Mouse (Mus musculus) lung, embryonic 16.5 days (tissue): ENCODE measurements around the gene Miga2. TPM values are rescaled to one million over a fixed set of nuclear protein-coding genes. Genes with fewer than 3 reads are reported as not detected.

ENCODE experiments used
- ATAC-seq: fragments of 200-750 bp; cut with Nextera tagmentation; 2 replicates; pipeline ENCODE4 v1.8.0; 2017; ENCODE audit warnings: low read depth, mild to moderate bottlenecking, moderate library complexity
- H3K27ac ChIP-seq: fragments of 300-500 bp; sonication (generic); 2 replicates; pipeline ENCODE4 v1.5.1; 2014; ENCODE audit warnings: mild to moderate bottlenecking, control low read depth, low read length
- H3K27me3 ChIP-seq: fragments of 300-500 bp; sonication (generic); 2 replicates; pipeline ENCODE4 v1.6.1; 2014; ENCODE audit warnings: low read depth, low read length, mixed read lengths; ENCODE audit not compliant: control insufficient read depth, insufficient read depth
- H3K36me3 ChIP-seq: fragments of 300-500 bp; sonication (generic); 2 replicates; pipeline ENCODE4 v1.6.1; 2014; ENCODE audit warnings: low read length; ENCODE audit not compliant: control insufficient read depth, insufficient read depth
- H3K4me1 ChIP-seq: fragments of 300-500 bp; sonication (generic); replicated peaks from 2 replicates; pipeline ENCODE4 v1.6.1; 2014; ENCODE audit warnings: low read length, mixed read lengths; ENCODE audit not compliant: control insufficient read depth, insufficient read depth
- H3K4me2 ChIP-seq: fragments of 300-500 bp; sonication (generic); 2 replicates; pipeline ENCODE4 v1.6.1; 2014; ENCODE audit warnings: low read depth, low read length, control low read depth
- H3K4me3 ChIP-seq: fragments of 300-500 bp; sonication (generic); 2 replicates; pipeline ENCODE4 v1.5.1; 2014; ENCODE audit warnings: mild to moderate bottlenecking, low read length, control low read depth
- H3K9ac ChIP-seq: fragments of 300-500 bp; sonication (generic); 2 replicates; pipeline ENCODE4 v1.6.1; 2014; ENCODE audit warnings: low read length, control low read depth
- H3K9me3 ChIP-seq: fragments of 300-500 bp; sonication (generic); 2 replicates; pipeline ENCODE4 v1.6.1; 2016; ENCODE audit warnings: low read length; ENCODE audit not compliant: control insufficient read depth
- WGBS: fragments of 180-500 bp; shearing (Covaris S2); extraction: QIAGEN DNeasy Blood & Tissue Kit; methylation state at CpG from one replicate; pipeline ENCODE4 v1.1.7; 2014; 5-methylcytosine and 5-hydroxymethylcytosine counted together
- polyA plus RNA-seq: library from polyadenylated mRNA; unstranded; fragments of >200 nt; fragmentation: Nextera tagmentation; extraction: Ambion mirVana; gene quantifications from 2 replicates; pipeline ENCODE4 v1.2.1, GENCODE M21; 2015

Gene Miga2
- polyA plus RNA-seq, 1 experiment from 2014 or later = 24.8 TPM

- Histone ChIP-seq H3K9me3 (0 out of 2 replicates have a peak, but pooled peaks cover 3% of the 10 kb centered on the region), H3K27ac (no peak overlapping the region), H3K9ac (no peak overlapping the region), H3K36me3 (peaks cover 9% of the 10 kb centered on the region), H3K4me3 (no peak overlapping the region), H3K4me2 (no peak overlapping the region), H3K27me3 (no peaks in the 10 kb centered on the region), H3K4me1 (no peaks in the 10 kb centered on the region)
- no peak for ATAC-seq
- WGBS = 71% methylated on average over 9 of the region's 9 CpGs
These were observed 22.9 kb downstream of the Miga2 start for GRCm38 (mm10) chr2:30386913-30387312.

GRCm38 (mm10) chr2:30389000-30389399 lies 25.0 kb downstream of the Miga2 start:
- Histone ChIP-seq H3K9ac (no peak overlapping the region), H3K4me1 (peaks cover 8% of the 10 kb centered on the region), H3K27ac (no peak overlapping the region), H3K4me3 (no peak overlapping the region), H3K4me2 (no peak overlapping the region), H3K9me3 (0 out of 2 replicates have a peak, but pooled peaks cover 3% of the 10 kb centered on the region), H3K36me3 (peaks cover 2% of the 10 kb centered on the region; the same call in 1 of the 2 replicates), H3K27me3 (no peaks in the 10 kb centered on the region)
- ATAC-seq = no peak
- WGBS = 86% methylated on average over 2 of the region's 2 CpGs

- H3K27ac ChIP-seq = peak within 1 kb of the TSS; percentile 97
- peaks cover 8% of the 10 kb centered on the region for H3K4me1 ChIP-seq
- H3K9me3 ChIP-seq = 0 out of 2 replicates have a peak, but pooled peaks cover 3% of the 10 kb centered on the region
- H3K9ac ChIP-seq = peak within 1 kb of the TSS; percentile 88
- H3K36me3 ChIP-seq = peaks cover 15% of the 10 kb centered on the region
- 0% methylated on average over 40 of the region's 40 CpGs for WGBS
- ATAC-seq = peak; percentile 95
- H3K4me2 ChIP-seq = peak within 1 kb of the TSS; percentile 91
- H3K27me3 ChIP-seq = no peaks in the 10 kb centered on the region
- H3K4me3 ChIP-seq = peak within 1 kb of the TSS; percentile 71
These were observed 28.1 kb downstream of the Miga2 start, which contains the start of gene Dolpp1 for GRCm38 (mm10) chr2:30392114-30392576. Gene Dolpp1 (plus strand): TSS chr2:30392254.

- WGBS = under 1% methylated on average over 49 of the region's 54 CpGs
- no peaks in the 10 kb centered on the region for H3K27me3 ChIP-seq
These were observed 28.7 kb downstream of the Miga2 start for GRCm38 (mm10) chr2:30392577-30393369.

GRCm38 (mm10) chr2:30393370-30393656 lies 29.3 kb downstream of the Miga2 start:
- ATAC-seq = no peak
- H3K27me3 ChIP-seq = no peaks in the 10 kb centered on the region
- peak overlapping the region; percentile 97 for H3K27ac ChIP-seq
- H3K4me1 ChIP-seq = peaks cover 10% of the 10 kb centered on the region
- H3K36me3 ChIP-seq = peaks cover 26% of the 10 kb centered on the region
- H3K4me2 ChIP-seq = peak overlapping the region; percentile 91
- peak overlapping the region; percentile 71 for H3K4me3 ChIP-seq
- 47% methylated on average over 1 of the region's 1 CpGs for WGBS
- 0 out of 2 replicates have a peak, but pooled peaks cover 3% of the 10 kb centered on the region for H3K9me3 ChIP-seq
- H3K9ac ChIP-seq = peak overlapping the region; percentile 88

More at GRCm38 (mm10) chr2:30392577-30393369, 28.7 kb downstream of the Miga2 start:
- Histone ChIP-seq H3K4me1 (peaks cover 8% of the 10 kb centered on the region), H3K4me3 (peak overlapping the region; percentile 71), H3K36me3 (peaks cover 21% of the 10 kb centered on the region), H3K9me3 (0 out of 2 replicates have a peak, but pooled peaks cover 3% of the 10 kb centered on the region), H3K4me2 (peak overlapping the region; percentile 91), H3K9ac (peak overlapping the region; percentile 88), H3K27ac (peak overlapping the region; percentile 97)
- ATAC-seq = peak; percentile 70

DNA sequence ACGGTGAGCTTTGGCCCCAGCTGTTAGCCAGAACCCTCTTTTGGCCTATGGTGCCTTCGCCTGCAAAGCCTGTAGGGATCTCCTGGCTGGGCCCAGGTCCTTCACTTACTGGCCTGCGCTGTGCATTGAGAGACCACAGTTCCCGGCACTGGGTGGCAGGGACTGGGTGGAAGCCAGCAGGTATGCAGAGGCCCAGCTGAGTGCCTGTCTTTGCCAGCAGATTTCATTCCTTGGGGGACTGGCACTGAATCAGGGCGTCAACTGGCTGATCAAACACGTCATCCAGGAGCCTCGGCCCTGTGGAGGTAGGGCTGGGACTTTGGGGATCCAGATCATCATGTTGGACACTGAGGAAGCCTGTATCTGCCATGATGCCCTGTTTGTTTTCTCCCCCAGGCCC lies 31.7 kb downstream of the Miga2 start:
- H3K9me3 ChIP-seq = no peaks in the 10 kb centered on the region
- H3K4me2 ChIP-seq = no peak overlapping the region
- no peak overlapping the region for H3K4me3 ChIP-seq
- ATAC-seq = no peak
- no peaks in the 10 kb centered on the region for H3K27me3 ChIP-seq
- no peak overlapping the region for H3K9ac ChIP-seq
- H3K36me3 ChIP-seq = peaks cover 28% of the 10 kb centered on the region
- H3K27ac ChIP-seq = no peak overlapping the region
- H3K4me1 ChIP-seq = peaks cover 21% of the 10 kb centered on the region
- 91% methylated on average over 7 of the region's 7 CpGs for WGBS

DNA sequence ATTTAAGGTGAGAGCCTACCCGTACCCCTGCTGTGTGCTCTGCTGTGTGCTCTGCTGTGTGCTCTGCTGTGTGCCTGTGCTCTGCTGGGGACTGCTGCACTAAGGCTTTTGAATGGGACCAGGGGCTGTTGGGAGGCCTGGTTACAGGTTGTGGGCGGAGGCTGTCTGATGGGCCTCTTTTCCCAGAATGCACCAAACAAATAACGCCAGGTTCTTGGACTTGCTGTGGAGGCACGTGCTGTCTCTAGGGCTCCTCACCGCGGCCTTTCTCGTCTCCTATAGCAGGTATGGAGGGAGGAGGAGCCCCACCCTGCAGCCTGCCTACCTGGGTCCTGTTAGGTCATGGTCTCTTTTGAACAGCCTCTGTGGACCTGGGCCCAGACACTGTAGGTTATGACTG lies 32.2 kb downstream of the Miga2 start:
- peaks cover 21% of the 10 kb centered on the region for H3K4me1 ChIP-seq
- no peak overlapping the region for H3K4me2 ChIP-seq
- peaks cover 28% of the 10 kb centered on the region for H3K36me3 ChIP-seq
- WGBS = 91% methylated on average over 7 of the region's 7 CpGs
- no peak for ATAC-seq
- H3K9ac ChIP-seq = no peak overlapping the region
- H3K27ac ChIP-seq = no peak overlapping the region
- H3K9me3 ChIP-seq = no peaks in the 10 kb centered on the region
- no peak overlapping the region for H3K4me3 ChIP-seq
- no peaks in the 10 kb centered on the region for H3K27me3 ChIP-seq

DNA sequence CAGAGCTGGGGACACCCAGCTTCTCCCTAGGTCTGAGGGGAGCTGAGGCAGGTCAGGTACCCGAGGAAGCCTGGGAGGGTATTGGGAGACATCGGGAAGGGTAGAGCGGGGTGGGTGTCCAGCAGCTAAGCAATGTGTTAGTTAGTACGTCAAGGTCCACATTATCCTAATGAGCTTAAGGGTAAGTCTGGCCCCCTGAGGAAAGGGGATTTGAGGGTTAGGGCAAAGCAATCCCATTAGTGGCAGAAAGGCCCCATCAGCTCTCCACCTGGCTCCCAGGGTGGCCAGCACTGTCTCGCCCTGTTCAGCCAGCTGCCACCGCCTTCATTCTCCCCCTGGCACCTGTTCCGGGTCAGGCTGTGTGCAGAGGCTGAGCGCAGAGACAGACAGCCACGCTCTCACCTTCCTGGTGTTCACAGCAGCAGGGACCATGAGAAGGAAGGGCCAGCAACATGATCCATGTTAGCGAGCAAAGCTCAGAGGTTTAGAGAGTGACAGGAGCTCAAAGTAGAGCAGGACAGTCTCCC lies 34.0 kb downstream of the Miga2 start:
- Histone ChIP-seq H3K9ac (peak overlapping the region; percentile 27), H3K36me3 (peaks cover 34% of the 10 kb centered on the region), H3K4me3 (no peak overlapping the region), H3K27me3 (no peaks in the 10 kb centered on the region), H3K4me1 (peaks cover 21% of the 10 kb centered on the region), H3K9me3 (no peaks in the 10 kb centered on the region), H3K4me2 (no peak overlapping the region), H3K27ac (peak overlapping the region; percentile 91)
- WGBS = 87% methylated on average over 10 of the region's 10 CpGs
- ATAC-seq = no peak
